Mouse (Mus musculus): ENCODE data around the gene Hcn2.

DNA sequence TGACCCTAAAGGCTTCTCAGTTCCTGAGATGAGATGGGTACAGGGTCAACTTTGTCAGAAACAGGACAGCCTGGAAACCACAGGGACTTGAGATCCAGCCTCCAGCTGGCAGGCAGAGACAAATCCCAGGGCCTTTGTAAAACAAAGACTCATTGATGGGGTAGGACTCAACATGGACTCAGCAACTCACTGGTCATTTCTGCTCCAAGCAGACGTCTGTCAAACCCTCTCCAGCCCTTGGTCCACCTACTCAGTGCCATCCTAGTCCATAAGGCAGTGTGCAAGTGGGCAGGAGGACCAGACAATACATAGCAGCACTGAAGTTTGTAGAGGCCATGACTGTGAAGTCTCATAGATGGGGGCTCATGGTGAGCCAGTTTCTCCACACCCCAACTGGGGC, 3.3 kb upstream of the Hcn2 start:
- TF ChIP-seq UBTF (IDR thresholded peaks at IDR 0.05; ENCODE audit: low read depth, low read length) (no peak), CTCF (conservative IDR thresholded peaks at IDR 0.05 in 1 of 2, IDR thresholded peaks at IDR 0.05 in 1 of 2; ENCODE audit: low read depth in 2 of 2, low read length in 2 of 2) (no peak), CHD1 (IDR thresholded peaks at IDR 0.05; ENCODE audit: low read depth, low read length) (no peak), POLR2A (IDR thresholded peaks at IDR 0.05; ENCODE audit: low read depth, low read length) (no peak), JUND (conservative IDR thresholded peaks at IDR 0.05; ENCODE audit: low read depth, low read length) (no peak), RAD21 (IDR thresholded peaks at IDR 0.05; ENCODE audit: low read depth, low read length) (no peak)

Measured in CH12.LX (cell line).